Mouse (Mus musculus) forebrain, embryonic 12.5 days (tissue): ENCODE measurements around the gene Vmn1r39. TPM values are rescaled to one million over a fixed set of nuclear protein-coding genes. Genes with fewer than 3 reads are reported as not detected.
"Not testable (repeated sequence)": the region's sequence is repeated elsewhere in the genome, so short reads cannot be mapped to it uniquely, and the experiment has no call there.

Experiments used
- ATAC-seq: fragments of 200-750 bp; cut with Nextera tagmentation; 2 replicates; pipeline ENCODE4 v1.8.0; 2017; ENCODE audit warnings: moderate TSS enrichment; ENCODE audit not compliant: low FRiP score
- H3K27ac ChIP-seq: fragments of 300-500 bp; sonication (generic); 2 replicates; pipeline ENCODE4 v1.5.1; 2016; ENCODE audit warnings: mild to moderate bottlenecking
- H3K27me3 ChIP-seq: fragments of 300-500 bp; sonication (generic); 2 replicates; pipeline ENCODE4 v1.6.1; 2016; ENCODE audit warnings: mild to moderate bottlenecking
- H3K36me3 ChIP-seq: fragments of 300-500 bp; sonication (generic); replicated peaks from 2 replicates; pipeline ENCODE4 v1.6.1; 2016; ENCODE audit warnings: mild to moderate bottlenecking
- H3K4me1 ChIP-seq: fragments of 300-500 bp; sonication (generic); 2 replicates; pipeline ENCODE4 v1.6.1; 2016
- H3K4me2 ChIP-seq: fragments of 300-500 bp; sonication (generic); 2 replicates; pipeline ENCODE4 v1.6.1; 2016; ENCODE audit warnings: mild to moderate bottlenecking, moderate library complexity
- H3K4me3 ChIP-seq: fragments of 300-500 bp; sonication (generic); replicated peaks from 2 replicates; pipeline ENCODE4 v1.5.1; 2016; ENCODE audit warnings: mild to moderate bottlenecking
- H3K9ac ChIP-seq: fragments of 300-500 bp; sonication (generic); 2 replicates; pipeline ENCODE4 v1.6.1; 2016; ENCODE audit warnings: mild to moderate bottlenecking
- H3K9me3 ChIP-seq: fragments of 300-500 bp; sonication (generic); 2 replicates; pipeline ENCODE4 v1.6.1; 2016
- WGBS: fragments of 180-500 bp; shearing (Covaris S2); methylation state at CpG from one replicate; pipeline ENCODE4 v1.1.7; 2016; 5-methylcytosine and 5-hydroxymethylcytosine counted together
- polyA plus RNA-seq: library from polyadenylated mRNA; unstranded; fragments of >200 nt; fragmentation: Nextera tagmentation; extraction: Ambion mirVana; gene quantifications from 2 replicates; pipeline ENCODE4 v1.2.1, GENCODE M21; 2016

The Vmn1r39 gene
- not detected in 2 replicates for polyA plus RNA-seq

DNA sequence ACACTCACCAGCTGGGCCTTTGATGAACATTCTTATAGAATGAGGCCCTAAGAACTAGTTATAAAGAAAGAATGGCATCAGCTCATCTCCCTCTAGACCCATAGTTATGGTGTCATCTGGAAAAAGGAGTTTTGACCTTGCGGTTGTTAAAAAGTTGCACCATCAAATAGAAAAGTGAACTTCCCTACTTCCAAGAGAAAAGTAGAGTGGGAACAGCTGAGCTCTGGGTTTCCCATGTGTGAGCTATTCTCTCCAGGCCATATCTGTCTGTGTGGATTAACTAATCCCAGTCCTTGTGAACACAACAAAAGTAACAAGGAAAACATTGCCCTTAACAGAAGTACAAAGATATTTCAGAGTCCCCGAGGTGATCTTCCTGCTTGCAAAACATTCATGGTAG lies at the start of gene Vmn1r39:
TSS of gene Vmn1r39 (minus strand) at position 101 of the 400 bp plus-strand sequence.
- no peak within 1 kb of the TSS for H3K4me2 ChIP-seq
- ATAC-seq = no peak
- H3K9ac ChIP-seq = no peak within 1 kb of the TSS
- 93% methylated on average over 2 of the region's 2 CpGs for WGBS
- no peak within 1 kb of the TSS for H3K4me3 ChIP-seq
- H3K4me1 ChIP-seq = no peaks in the 10 kb centered on the region
- H3K27ac ChIP-seq = no peak within 1 kb of the TSS
- H3K27me3 ChIP-seq = no peaks in the 10 kb centered on the region
- H3K36me3 ChIP-seq = no peaks in the 10 kb centered on the region
- H3K9me3 ChIP-seq = no peaks in the 10 kb centered on the region

GRCm38 (mm10) chr6:66859391-66859790 lies 49.0 kb upstream of the Vmn1r39 start:
- no peak overlapping the region for H3K27ac ChIP-seq
- no peak for ATAC-seq
- H3K4me3 ChIP-seq = no peak overlapping the region
- H3K4me2 ChIP-seq = no peak overlapping the region
- no peaks in the 10 kb centered on the region for H3K4me1 ChIP-seq
- H3K27me3 ChIP-seq = no peaks in the 10 kb centered on the region
- no peaks in the 10 kb centered on the region for H3K36me3 ChIP-seq
- H3K9me3 ChIP-seq = no peaks in the 10 kb centered on the region
- no peak overlapping the region for H3K9ac ChIP-seq

- ATAC-seq = no peak
- no peak overlapping the region for H3K27ac ChIP-seq
- H3K4me2 ChIP-seq = no peak overlapping the region
- no peak overlapping the region for H3K4me3 ChIP-seq
- H3K4me1 ChIP-seq = no peaks in the 10 kb centered on the region
- no peaks in the 10 kb centered on the region for H3K27me3 ChIP-seq
- no peak overlapping the region for H3K9ac ChIP-seq
- no peaks in the 10 kb centered on the region for H3K9me3 ChIP-seq
- H3K36me3 ChIP-seq = no peaks in the 10 kb centered on the region
- WGBS = 81% methylated on average over 1 of the region's 1 CpGs
Measured at GRCm38 (mm10) chr6:66858356-66858755, 47.9 kb upstream of the Vmn1r39 start.

DNA sequence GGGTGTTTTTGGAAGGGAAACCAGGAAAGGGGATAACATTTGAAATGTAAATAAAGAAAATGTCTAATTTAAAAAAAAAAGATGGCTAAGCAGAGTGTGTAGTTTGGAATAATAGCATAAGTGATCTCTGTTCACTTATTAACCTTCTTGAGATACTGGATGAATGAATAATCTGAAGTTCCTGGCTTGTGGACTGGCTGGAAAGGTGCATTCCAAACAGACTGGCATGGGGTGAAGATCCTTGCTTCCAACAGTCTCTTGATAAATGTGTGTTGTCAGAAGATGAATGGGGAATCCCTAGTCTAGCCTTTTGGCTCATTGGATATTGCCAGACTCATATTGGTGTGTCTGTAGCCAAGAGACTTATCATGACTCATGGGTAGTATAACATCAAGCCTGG lies 45.8 kb upstream of the Vmn1r39 start:
- ATAC-seq = no peak
- Histone ChIP-seq H3K4me3 (no peak overlapping the region), H3K9me3 (no peaks in the 10 kb centered on the region), H3K4me2 (no peak overlapping the region), H3K4me1 (no peaks in the 10 kb centered on the region), H3K27me3 (no peaks in the 10 kb centered on the region), H3K36me3 (no peaks in the 10 kb centered on the region), H3K9ac (no peak overlapping the region), H3K27ac (no peak overlapping the region)

GRCm38 (mm10) chr6:66848936-66849335 lies 38.5 kb upstream of the Vmn1r39 start:
- Histone ChIP-seq H3K36me3 (no peaks in the 10 kb centered on the region), H3K4me3 (no peak overlapping the region), H3K9me3 (no peaks in the 10 kb centered on the region), H3K9ac (no peak overlapping the region), H3K27me3 (no peaks in the 10 kb centered on the region), H3K4me1 (no peaks in the 10 kb centered on the region), H3K4me2 (no peak overlapping the region), H3K27ac (no peak overlapping the region)
- ATAC-seq = no peak
- WGBS = 61% methylated on average over 4 of the region's 4 CpGs

DNA sequence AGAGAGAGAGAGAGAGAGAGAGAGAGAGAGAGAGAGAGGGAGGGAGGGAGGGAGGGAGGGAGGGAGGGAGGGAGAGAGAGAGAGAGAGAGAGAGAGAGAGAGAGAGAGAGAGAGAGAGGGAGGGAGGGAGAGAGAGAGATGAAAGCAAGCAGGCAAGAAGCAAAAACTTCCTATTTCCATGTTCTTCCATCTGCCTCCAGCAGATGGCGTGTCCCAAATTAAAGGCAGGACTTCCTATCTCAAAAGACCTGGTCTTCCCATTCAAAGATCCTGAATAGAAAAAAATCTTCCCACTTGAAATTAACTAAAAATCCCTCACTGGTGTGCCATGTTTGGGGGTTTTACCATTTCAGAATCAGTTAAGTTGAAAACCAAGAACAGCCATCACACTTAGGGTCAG lies 30.2 kb upstream of the Vmn1r39 start:
- H3K4me1 ChIP-seq, H3K9ac ChIP-seq, H3K36me3 ChIP-seq, H3K9me3 ChIP-seq, H3K27me3 ChIP-seq, H3K4me2 ChIP-seq, ATAC-seq, H3K27ac ChIP-seq, H3K4me3 ChIP-seq: not testable (repeated sequence)
- 14% methylated on average over 1 of the region's 1 CpGs for WGBS

DNA sequence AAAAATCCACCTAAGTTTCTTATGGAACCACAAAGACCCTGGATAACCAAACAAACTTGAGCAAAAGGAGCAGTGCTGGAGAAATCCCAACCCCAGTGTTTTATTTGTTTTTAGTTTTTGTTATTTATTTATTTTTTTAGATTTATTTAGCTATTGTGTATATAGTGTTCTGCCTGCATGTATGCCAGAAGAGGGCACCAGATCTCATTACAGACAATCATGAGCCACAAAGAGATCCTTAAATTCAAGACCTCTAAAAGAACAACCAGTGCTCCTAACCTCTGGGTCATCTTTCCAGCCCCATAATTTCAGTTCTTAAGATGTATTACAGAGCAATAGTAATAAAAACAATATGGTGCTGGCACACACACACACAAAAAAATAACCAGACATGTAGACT lies 26.5 kb upstream of the Vmn1r39 start:
- no peak overlapping the region for H3K9ac ChIP-seq
- no peaks in the 10 kb centered on the region for H3K27me3 ChIP-seq
- H3K4me2 ChIP-seq = no peak overlapping the region
- ATAC-seq = no peak
- H3K4me1 ChIP-seq = no peaks in the 10 kb centered on the region
- H3K4me3 ChIP-seq = no peak overlapping the region
- no peaks in the 10 kb centered on the region for H3K36me3 ChIP-seq
- H3K9me3 ChIP-seq = no peaks in the 10 kb centered on the region
- no peak overlapping the region for H3K27ac ChIP-seq

DNA sequence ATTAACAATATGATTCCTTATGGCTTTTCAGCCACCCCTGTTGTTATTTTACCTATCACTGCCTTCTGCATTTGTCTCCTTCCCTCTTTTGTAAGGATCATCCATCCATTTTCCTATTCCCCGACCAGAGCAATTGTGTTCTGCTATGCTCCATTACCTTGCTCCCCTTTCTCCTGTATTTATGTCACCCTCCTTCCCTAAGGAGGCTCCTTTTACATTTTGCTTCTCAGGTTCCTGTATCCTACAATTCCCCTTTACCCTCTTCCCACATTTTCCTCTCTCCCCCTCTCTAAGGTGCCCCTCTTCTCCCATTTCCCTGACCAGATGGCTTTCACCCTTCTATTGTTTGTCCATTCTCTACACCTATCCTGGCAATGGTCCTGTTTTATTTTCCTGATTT lies 4.1 kb downstream of the Vmn1r39 start:
- Histone ChIP-seq H3K4me3 (no peak overlapping the region), H3K9ac (no peak overlapping the region), H3K4me1 (no peaks in the 10 kb centered on the region), H3K4me2 (no peak overlapping the region), H3K9me3 (no peaks in the 10 kb centered on the region), H3K27me3 (no peaks in the 10 kb centered on the region), H3K27ac (no peak overlapping the region), H3K36me3 (no peaks in the 10 kb centered on the region)
- no peak for ATAC-seq
- WGBS = 56% methylated on average over 1 of the region's 1 CpGs

DNA sequence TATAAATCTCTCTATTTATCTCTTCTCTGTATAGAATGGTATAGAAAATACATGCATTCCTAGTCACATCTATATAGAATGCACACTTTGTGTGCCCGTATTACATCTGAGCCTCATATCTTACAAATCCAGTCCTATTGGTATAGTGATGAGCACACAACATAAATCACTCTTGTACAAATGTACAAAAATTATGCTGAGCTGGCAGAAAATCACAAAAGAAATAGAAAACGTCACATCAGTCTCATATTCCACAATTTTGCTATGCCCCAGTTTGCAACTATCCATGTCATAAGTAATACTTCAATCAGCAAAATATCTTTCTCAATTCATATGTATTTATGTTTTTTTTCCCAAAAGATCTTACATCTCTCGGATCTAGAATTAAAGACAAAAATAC lies 4.7 kb downstream of the Vmn1r39 start:
- Histone ChIP-seq H3K9me3 (no peaks in the 10 kb centered on the region), H3K4me1 (no peaks in the 10 kb centered on the region), H3K4me3 (no peak overlapping the region), H3K4me2 (no peak overlapping the region), H3K9ac (no peak overlapping the region), H3K36me3 (no peaks in the 10 kb centered on the region), H3K27me3 (no peaks in the 10 kb centered on the region), H3K27ac (no peak overlapping the region)
- 85% methylated on average over 3 of the region's 3 CpGs for WGBS
- ATAC-seq = no peak

GRCm38 (mm10) chr6:66782527-66782926 lies 27.9 kb downstream of the Vmn1r39 start, which contains the start of gene Vmn1r38:
Gene Vmn1r38, minus strand, starts transcription at chr6:66782627.
- H3K9me3 ChIP-seq, H3K4me2 ChIP-seq, H3K27ac ChIP-seq, H3K36me3 ChIP-seq, ATAC-seq, H3K4me3 ChIP-seq, H3K27me3 ChIP-seq, H3K9ac ChIP-seq, H3K4me1 ChIP-seq: not testable (repeated sequence)

Other genes with a start within 250 kb of the Vmn1r39 start
- not detected in 2 replicates for gene Vmn1r33, start 192.3 kb downstream of the Vmn1r39 start, polyA plus RNA-seq
- gene Vmn1r34, start 166.7 kb downstream of the Vmn1r39 start, polyA plus RNA-seq = not detected in 2 replicates
- not detected in 2 replicates for gene Vmn1r35, start 124.7 kb downstream of the Vmn1r39 start, polyA plus RNA-seq
- not detected in 2 replicates for gene Vmn1r36, start 91.4 kb downstream of the Vmn1r39 start, polyA plus RNA-seq
- not detected in 2 replicates for gene Vmn1r37, start 81.2 kb downstream of the Vmn1r39 start, polyA plus RNA-seq
- not detected in 2 replicates for gene Vmn1r38, start 28.0 kb downstream of the Vmn1r39 start, polyA plus RNA-seq
- gene Gng12, start 85.8 kb upstream of the Vmn1r39 start, polyA plus RNA-seq = 31.8 and 34.4 TPM in 2 replicates
- gene Gadd45a, start 226.8 kb upstream of the Vmn1r39 start, polyA plus RNA-seq = 20.6 and 27.0 TPM in 2 replicates